Mouse (Mus musculus) embryonic fibroblast, embryonic 13.5 days (primary cell): Measurements from ENCODE around the gene Esyt2.

Source experiments
- CTCF ChIP-seq: IDR thresholded peaks from 2 replicates; pipeline ENCODE4 v1.5.1; 2011; ENCODE audit warnings: mild to moderate bottlenecking, control low read depth, low read length, moderate library complexity, borderline replicate concordance; ENCODE audit not compliant: insufficient read depth
- POLR2A ChIP-seq: IDR thresholded peaks from 2 replicates; pipeline ENCODE4 v1.6.1; 2011; ENCODE audit warnings: low read depth, mild to moderate bottlenecking, control low read depth, low read length, moderate library complexity

- no peak for TF ChIP-seq POLR2A
- TF ChIP-seq CTCF = no peak
These were observed 44.3 kb upstream of the Esyt2 start for GRCm38 (mm10) chr12:116236658-116237057.
